Mouse (Mus musculus) liver (tissue): ENCODE data around the gene Tshz2.
A peak's percentile ranks its signal among the peaks of the same experiment; 100 is the strongest.

Experiments
- DNase-seq: peaks from one replicate; pipeline ENCODE4 v3.0.0-alpha.2; 2020; ENCODE audit warnings: mixed read lengths

The Tshz2 gene

DNA sequence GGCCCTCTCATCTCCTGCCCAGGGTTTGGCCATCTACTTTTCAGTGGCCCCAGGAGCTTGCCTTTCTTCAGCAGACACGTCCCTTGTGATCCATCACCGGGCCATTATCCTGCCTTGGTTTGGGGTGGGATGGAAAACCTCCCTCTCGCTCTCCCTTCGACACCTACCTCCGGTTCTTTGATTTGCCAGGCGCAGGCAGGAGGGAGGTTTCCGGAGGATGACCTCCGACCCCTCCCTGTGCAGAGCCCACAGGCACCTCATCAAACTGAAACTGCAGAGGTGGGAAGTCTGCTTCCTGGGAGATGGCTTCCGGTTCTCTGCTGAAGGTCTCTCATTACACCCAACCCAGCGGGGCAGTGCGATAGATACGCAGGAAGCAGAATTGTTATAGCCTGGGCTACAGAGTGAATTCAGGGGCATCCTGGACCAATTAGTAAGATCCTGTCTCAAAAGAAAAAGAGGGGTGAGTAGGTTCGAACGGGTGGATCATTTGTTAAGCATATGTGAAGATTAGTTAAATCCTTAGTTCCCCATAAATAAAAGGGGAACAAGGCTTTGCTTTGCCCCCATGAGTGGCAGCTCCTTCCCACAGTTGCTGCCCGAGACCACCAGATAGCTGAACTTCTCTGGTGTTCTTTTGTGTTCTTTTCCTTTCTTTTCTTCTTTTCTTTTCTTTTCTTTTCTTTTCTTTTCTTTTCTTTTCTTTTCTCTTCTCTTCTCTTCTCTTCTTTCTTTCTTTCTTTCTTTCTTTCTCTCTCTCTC, 70.1 kb downstream of the Tshz2 start:
- no peak for DNase-seq

DNA sequence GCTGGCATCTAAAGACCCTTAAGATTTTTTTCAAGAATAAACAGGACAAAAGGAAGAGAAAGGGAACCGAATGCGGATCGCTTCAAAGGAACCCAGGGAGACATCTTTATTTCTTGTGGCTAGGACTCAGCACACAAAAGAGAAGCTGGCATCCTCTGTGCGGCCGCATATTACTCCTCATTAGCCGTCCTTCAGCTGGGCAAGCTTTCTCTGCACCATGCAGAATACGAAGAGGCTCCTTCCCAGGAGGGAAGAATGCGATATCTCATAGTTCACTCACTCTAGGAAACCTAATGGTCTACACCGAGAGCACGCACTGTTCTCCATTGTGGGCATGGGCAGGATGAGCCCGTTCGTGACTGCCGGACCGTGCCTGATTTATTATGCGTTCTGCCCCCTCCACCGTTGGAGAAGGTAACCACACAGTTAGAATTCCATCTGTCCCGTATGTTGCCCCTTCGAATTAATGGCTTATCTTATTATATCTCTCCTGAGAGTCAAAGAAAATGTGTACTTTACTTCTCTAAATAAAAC, 89.0 kb downstream of the Tshz2 start:
- no peak for DNase-seq

DNA sequence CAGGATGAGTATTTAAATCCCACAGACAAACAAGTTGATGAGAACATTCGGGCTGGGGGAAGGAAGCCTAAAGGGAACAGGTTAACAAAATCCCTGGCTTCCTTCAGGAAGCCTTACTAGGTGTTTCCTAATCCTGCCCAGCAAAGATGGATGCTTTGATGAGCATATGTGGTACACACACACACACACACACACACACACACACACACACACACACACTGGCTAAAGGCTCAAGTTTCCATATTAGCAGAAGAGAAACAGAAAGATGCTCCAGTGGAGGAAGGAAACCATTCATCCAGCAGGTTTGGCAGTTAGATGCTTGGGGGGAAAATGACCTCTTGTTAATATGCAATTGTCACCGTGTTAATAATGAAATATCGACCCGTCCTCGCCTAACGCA, 89.5 kb downstream of the Tshz2 start:
- no peak for DNase-seq

DNA sequence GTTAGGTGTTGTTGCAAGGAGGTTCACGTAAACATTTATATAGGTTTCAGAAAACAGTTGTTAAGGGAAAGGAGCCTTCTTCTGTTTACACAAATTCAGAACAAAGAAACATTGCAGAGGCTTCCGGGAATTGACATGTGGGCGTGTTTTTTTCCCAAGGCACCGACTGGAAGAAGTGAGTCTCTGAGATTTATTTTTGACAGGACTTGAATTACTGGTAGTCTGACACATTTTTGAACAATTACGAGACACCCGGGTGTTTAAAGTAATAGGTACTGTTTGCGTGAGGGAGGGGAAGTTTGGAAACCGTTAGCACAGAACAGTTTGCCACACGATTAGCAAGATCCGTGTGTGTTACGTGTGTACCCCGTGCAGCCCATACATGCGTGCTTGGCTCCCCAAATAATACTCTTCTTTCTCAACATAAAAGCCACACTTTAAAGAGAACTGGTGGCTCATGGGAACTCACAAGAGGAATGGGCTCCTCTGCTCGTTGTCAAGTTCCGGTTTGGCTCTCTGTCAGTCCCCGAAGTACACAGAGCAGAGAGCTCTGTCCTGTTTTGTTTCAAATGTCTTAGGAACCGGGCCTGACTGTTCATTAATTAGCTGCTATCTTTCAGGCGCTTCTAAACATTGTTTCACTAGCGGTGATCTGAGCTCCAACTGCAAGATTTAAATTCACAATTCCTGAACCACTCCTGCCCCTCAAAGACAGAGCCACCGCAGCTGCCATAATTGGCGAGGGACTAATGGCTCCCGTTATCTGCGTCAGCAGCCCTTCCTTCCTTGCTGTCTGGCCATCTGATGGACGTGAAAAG, 91.0 kb downstream of the Tshz2 start:
- DNase-seq, result peak; percentile 12

DNA sequence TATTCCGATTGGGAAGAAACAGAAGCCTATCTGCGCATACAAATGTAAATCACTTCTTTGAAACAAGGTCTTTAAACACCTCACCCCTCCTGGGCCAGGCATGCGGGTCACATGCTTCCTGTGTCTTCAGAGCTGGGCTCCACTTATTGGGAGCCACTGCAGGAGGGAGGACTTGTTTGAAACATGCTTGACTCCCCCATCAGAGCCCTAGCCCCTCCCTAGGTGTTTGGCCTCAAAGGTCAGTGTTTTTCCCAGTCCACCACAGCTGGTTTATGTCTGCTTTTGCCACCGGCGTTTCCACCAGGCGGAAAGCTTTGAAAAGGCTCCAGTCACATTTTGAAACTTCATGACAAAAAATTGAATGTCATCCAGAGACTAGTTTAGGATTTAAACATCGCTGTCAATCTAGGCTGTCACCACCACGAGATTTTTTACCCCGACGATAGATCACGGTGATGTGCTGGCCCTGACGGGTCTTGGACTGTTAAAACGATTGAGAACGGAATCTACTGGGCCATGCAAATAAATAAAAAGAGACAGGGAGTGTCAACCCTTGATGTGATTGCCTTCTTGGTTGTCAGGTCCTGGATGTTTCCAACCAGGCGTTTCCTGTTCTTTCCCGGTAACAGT, 96.0 kb downstream of the Tshz2 start:
- DNase-seq, result peak; percentile 24

DNA sequence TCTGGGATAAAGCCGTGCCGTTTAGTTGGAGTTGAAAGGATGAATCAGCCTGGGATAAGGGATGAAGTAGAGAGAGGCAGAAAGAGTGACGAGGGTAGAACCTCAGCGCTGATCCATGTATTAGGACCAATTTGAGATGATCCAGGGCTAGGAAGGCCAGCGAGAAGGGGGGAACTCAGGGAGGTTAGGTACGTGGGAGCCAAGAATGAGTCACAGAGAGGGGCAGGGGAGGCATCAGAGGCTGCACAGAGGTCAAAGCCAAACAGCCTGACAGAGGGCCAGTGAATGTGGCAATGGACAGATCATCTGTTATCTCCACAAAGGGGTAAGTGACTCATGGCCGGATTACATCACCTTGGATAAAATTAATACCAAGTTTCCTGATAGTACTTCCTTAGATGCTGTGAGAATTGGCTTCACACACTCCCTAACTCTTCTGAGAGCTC, 97.8 kb downstream of the Tshz2 start:
- DNase-seq, result no peak

DNA sequence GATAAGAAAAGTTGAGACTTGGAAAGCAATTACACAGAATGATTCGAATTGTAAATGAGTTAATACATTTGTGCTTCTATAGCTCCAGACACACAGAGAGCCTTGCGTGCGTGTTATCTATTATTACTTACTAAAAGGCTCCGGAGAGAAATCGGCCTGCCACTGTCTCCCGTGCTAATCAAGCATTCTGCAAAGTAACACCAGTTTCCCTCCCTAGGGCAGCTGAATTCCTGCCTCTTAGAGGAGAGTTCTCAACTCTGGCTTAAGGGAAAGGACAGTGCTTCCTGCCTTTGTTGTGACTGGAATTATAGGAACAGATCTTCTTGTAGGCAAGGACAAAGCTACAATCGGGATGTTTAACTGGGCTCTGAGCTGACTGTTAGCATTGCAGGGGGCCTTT, 101.2 kb downstream of the Tshz2 start:
- DNase-seq, result no peak

DNA sequence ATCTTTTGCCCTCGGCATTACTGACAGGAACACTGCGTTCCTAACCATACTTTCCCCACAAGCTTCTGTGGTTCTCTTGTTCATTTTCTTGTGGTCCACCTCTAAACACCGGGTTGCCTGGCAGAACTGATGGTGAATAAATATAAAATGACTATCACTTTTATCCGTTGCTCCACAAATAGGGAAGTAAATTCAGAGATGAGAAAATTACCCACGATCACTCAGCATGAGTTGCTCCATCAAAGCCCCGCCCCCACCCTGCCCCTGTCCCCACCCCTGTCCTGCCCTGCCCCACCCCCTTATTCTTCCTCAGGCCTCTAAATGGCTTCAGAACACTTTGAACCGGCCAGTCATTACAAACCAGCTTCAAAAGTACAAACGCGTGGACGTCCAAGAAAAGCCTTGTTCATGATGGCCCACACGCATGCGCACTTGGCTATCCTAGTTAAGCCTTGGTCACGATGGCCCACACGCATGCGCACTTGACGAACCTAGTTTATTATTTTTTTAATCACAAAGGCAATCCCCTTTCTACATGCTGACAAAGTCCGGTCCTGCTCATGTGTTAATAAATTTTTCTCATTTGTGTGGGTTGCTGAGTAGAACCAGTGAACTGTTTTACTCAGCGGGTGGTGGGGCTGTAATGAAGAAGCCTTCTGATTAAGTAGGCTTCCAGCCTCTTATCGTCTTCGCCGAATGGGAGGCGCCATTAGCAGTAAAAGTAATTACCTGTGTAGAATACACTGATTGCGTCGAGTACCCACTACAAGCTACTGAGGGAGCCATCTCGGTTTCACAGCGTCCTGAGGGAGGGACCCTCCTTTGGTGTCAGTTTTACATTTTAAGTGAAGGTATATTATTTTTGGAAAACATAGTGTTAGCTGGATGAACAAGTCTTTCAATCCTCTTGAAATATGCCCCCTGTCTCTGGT, 102.9 kb downstream of the Tshz2 start:
- DNase-seq, result no peak

DNA sequence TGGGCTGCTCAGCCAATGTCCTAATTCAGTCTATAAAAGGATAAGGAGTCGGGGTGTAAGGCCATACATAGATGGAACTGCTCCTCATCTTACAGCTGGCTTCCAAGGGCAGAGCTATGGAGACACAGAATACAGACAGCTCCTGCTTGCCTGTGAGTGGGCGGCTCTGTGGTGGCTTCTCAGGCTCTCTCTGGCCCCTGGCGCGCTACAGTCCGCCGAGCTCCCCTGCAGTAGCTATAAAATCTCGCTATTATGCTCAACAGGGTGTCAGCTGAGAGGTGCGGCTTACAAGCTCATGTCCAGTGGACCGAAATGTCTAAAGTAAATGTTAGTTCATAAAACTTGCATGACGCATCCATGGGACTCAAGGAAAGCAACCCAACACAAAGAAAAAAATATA, 108.2 kb downstream of the Tshz2 start:
- no peak for DNase-seq

DNA sequence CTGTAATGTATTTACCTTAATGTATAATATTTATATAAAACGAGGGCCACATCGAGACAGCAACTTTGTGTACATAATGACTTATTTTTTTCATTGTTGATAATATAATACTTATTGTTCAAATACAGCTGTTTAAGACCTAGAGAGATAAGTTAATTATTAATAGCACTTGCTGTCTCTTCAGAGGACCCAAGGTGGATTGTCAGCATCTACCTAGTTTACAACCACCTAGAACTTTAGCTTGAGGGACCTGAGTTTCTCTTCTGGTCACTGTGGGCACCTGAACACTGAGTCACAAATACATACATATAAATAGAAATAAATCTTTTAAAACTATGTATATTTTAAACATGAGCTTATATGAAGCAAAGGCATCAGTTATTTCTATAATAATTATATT, 110.0 kb downstream of the Tshz2 start:
- DNase-seq, result no peak

DNA sequence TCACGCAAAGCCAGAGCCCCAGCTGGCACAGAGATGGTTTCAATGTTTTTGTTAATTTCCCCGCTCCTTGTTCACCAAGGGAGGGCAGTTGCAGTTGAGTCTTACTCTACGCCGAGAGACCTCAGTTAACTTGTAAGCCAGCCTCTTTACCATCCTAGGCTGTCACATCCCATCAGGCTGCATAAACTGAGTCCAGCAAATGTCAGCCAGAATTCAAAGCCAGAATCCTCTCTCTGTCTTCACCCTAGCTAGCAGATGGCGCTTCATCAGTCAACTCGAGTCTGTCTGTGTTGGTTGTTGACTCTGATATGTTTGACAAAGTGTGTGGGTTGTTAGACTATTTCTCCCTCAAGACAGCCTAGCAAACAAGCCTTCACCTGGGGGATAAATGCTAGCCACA, 110.5 kb downstream of the Tshz2 start:
- DNase-seq, result no peak

DNA sequence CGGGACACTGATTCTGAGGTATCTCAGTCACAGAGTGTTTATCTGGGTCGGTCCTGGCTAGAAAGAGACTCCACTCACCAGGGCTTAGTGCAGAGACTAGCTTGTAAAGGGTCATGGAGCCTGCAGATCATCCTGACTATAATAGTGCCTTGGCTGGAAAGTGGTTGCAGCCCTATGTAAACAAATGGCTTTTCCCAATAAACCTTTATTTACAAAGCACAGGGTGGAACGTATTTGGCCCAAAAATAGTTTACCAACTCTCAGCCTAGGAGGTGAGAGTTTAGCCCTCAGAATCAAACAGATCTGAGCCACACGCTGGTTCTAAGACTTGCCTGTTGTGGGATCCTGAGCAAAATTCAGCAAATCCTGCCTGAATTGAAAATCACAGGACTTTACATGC, 111.1 kb downstream of the Tshz2 start:
- DNase-seq, result no peak

DNA sequence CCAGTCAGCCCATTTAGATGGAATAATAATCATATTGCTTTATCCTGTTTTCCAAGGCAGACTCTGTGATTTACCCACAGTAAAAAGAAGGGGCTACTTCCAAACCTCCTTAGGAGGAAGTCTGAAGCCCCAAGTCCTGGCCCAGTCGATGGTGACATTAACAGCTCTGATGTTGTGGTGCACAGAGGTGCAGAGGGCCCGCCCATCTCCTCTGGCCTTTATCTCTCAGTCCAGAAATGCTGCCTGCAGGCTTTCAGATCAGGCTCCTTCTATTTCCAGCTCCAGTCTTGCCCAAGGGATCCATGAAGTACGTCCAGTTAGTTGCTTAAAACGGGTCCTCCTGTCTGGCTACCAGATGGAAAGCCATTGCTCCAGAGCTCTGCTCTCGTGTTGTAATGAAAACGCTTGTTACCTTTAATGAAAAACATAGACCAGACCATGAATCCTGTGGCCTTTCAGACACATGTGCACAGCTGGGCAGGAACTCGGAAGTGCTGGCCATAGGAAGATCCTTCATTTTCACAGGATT, 114.4 kb downstream of the Tshz2 start:
- peak; percentile 47 for DNase-seq

DNA sequence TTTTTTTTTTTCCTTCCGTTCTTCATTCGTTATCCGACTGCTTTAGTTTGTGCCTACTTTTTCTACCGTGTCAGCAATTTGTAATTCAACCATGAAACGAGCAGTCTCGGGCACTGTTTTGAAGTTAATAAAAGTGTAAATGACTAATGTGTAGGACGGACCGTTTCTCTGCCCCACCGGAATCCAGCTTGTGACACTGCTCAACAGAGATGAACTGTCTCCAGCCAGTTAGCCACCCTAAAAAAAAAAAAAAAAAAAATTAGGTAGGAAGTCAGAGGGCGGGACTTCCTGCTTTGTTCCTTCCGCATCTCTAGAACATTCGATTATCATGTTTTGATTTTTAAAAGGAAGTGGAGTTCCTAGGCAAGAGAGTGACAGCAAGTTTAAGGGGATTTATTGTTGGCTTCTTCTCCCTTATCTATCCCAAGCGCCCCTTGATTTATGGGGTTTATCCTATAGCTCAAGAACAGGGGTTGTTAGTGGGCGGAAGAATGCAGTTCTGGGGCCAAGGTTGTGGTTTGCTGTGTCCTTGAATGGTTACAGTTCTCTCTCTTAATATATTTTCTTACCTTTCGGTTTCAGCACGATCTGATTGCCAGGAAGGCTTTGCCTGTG, 116.6 kb downstream of the Tshz2 start:
- DNase-seq, result no peak

DNA sequence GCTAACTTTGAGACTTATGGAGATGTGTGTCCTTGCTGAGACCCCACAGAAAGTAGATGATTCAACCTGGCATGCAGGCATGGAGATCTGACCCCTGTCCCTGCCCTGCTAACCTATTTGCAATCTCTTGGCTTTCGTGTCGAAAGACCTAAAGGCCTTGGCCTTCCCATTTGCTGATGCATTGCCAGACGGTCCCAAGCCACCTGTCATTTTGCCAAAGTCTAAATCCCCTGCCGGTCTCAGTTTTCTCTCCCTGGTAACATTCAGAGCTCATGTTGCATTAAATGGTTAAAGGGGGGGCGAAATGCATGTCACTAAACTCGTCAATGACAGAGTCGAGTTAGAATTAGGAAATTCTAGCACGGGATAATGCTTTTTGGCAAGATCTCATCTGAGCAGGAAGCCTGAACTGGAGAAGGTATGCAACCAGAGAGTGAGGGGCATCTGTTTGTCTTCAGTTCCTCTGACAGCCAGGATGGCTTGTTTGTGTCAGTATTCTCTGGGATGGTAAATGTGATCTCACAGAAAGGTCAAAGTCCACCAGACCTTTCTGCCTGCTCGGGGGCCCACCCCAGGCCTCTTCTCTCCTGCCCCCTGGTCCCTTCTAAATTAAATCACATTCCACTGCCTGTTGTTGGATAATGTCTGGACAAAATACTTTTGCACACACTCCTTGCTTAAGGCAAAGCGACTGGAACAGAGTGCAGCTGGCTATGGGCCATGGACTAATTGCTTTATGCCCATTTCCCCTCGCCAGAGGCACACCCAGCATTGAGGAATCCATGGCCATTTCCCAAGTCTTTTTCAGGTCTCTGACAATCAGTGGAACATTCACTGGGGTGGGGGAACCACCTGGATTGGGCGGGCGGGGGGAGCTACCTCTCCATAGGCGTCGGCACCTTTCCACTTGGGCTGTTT, 118.0 kb downstream of the Tshz2 start:
- DNase-seq, result no peak

DNA sequence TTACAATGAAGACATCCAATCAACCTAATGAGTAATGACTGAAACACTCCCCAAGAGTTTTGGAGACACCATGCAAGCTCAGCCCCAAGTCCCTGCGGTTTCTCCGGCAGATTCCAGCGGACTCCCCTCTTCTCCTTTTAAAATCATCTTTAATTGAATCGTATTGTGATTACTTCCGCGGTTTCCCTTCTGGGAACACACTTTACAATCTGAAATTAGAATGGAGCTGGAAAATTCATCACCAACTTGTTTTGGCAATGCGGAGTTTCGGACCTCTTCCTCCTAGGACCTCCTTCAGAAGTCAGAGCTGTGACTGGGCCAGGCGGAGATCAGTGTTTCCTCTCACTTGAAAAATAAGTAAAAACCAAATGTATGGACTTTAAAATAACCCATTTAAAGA, 119.3 kb downstream of the Tshz2 start:
- no peak for DNase-seq

DNA sequence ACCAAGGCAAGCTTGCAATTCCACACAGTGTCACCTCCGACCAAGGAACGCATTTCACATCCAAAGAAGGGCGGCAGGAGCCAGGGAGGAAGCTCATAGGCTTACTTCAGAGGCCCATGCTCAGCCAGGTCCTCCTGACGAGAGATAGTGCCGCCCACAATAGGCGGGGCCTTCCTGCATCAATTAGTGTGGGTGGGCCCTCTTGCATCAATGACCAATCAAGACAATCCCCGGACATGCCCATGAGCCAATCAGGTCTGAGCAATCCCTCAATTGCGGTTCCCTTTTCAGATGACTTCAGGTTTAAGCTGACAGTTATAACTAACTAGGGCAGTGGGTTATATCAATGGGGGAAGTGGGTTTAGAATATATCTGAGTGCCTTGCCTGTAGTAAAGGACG, 120.6 kb downstream of the Tshz2 start:
- peak; percentile 32 for DNase-seq

DNA sequence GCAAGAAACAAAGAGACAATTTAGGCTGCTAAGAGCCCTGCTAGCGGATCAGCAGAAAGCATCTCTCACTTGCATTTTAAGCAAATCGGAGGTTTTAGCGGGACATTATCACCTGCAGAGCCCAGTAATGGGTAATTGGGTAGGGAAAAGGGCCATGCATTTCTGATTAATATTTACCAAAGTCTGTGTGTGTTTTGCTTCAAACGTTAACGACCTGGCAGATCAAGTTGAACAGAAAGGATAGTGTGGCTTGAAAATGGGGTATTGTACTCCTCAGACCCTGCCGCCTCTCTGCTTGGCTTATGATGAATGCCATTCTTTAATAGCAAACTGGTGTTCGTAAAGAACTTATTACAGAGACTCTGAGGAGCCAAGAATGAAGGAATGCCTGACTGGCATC, 122.3 kb downstream of the Tshz2 start:
- no peak for DNase-seq

DNA sequence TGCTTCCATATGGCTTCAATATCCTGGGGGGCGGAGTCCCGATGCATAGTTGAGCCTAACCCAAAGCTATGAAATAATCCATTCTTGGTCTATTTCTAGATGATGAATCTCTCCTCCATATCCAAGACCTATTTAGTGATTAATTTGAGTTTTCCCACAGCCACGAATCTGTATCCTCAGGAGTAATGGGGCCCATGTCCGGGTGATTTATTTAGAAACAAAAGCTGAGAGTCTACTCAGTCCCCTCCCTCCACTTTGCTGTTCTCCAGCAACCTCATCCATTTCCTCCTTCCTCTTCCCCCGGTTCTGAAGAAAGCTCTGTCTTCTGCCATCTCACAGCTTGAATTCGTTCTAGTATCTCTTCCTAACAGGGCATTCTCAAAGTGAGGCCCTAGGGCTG, 125.3 kb downstream of the Tshz2 start:
- no peak for DNase-seq

DNA sequence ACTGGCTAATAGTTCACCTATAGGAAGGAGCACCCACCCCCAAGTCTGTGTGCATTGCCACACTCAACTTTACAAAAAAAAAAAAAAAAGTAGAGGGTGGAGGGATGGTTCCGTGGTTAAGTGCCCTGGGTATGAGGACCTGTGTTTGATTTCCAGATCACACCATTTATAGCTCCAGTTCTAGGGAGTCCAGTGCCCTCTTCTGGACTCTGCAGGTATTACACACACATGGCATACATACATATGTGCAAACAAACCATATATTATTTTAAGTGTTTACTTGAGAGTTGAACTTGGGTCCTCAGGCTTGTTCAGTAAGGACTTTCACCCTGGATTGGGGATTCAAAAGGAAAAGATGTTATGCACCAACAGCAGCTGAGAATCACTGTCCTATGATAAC, 127.3 kb downstream of the Tshz2 start:
- DNase-seq, result no peak

DNA sequence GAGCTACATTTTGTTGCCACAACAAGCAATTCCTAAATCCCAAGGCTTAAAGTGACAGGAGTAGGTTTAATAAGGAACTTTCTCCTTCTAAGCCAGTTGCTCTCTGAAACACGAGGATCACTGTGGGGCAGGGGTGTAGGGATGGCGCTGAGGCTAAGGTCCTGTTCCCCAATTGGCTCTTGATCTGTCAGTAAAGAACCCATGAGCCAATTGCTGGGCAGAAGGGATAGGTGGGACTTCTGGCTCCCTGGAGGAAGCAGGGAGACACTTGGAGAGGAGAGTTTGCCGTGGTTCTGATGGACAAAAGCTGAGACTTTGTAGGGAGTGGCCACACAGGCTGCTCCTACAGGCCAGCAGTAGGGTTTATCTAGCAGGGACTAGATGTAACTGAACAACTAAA, 128.9 kb downstream of the Tshz2 start:
- DNase-seq, result no peak
